Mouse (Mus musculus) gastrocnemius, adult 2 months (tissue): ENCODE measurements at regions not wholly inside any gene's neighbourhood (a gene's known extent, or its start where the extent isn't known, plus 50 kb on each side); places are given as distances from the start of the nearest gene placed in this dataset.
"Not testable (repeated sequence)": the region's sequence is repeated elsewhere in the genome, so short reads cannot be mapped to it uniquely, and the experiment has no call there.

Experiments used
- DNase-seq: peaks from one replicate; pipeline ENCODE4 v3.0.0; 2022
- H3K27ac ChIP-seq: fragments of 200-600 bp; 2 replicates; pipeline ENCODE4 v1.8.1; 2022; ENCODE audit warnings: mild to moderate bottlenecking
- H3K4me3 ChIP-seq: fragments of 200-600 bp; 2 replicates; pipeline ENCODE4 v1.8.1; 2022; ENCODE audit warnings: mild to moderate bottlenecking, moderate library complexity
- CTCF ChIP-seq: fragments of 200-600 bp; IDR thresholded peaks from 2 replicates; pipeline ENCODE4 v1.8.1; 2022; ENCODE audit warnings: antibody characterized with exemption, mild to moderate bottlenecking, moderate library complexity
- intact Hi-C: fragments of 180-260 bp; cut with DNase I; formaldehyde crosslinking; loops from one replicate; pipeline ENCODE4 v1.15.1; 2025

GRCm38 (mm10) chr14:16037771-16038170 is 211.3 kb upstream of the Ngly1 start:
- intact Hi-C loops = no loop called here

GRCm38 (mm10) chr14:16038336-16038735 is 210.7 kb upstream of the Ngly1 start:
- H3K4me3 ChIP-seq = no peak overlapping the region
- no peak overlapping the region for H3K27ac ChIP-seq
- no peak for TF ChIP-seq CTCF
- intact Hi-C loops = no loop called here
- DNase-seq = no peak

More at GRCm38 (mm10) chr14:16037771-16038170, 211.3 kb upstream of the Ngly1 start:
- TF ChIP-seq CTCF = no peak
- H3K27ac ChIP-seq = no peak overlapping the region
- DNase-seq = no peak
- H3K4me3 ChIP-seq = no peak overlapping the region

- intact Hi-C loops = no loop called here
- H3K4me3 ChIP-seq = no peak overlapping the region
- no peak for TF ChIP-seq CTCF
- DNase-seq = no peak
- H3K27ac ChIP-seq = no peak overlapping the region
These were observed 204.6 kb upstream of the Ngly1 start for GRCm38 (mm10) chr14:16044466-16044865.

- H3K27ac ChIP-seq, intact Hi-C loops, H3K4me3 ChIP-seq, DNase-seq: not testable (repeated sequence)
These were observed 176.5 kb upstream of the Ngly1 start for GRCm38 (mm10) chr14:16072534-16072933.

GRCm38 (mm10) chr14:16074089-16074488 is 175.0 kb upstream of the Ngly1 start:
- DNase-seq = no peak
- no peak overlapping the region for H3K27ac ChIP-seq
- intact Hi-C loops = no loop called here
- TF ChIP-seq CTCF = no peak
- no peak overlapping the region for H3K4me3 ChIP-seq

- intact Hi-C loops = no loop called here
- no peak for DNase-seq
- Histone ChIP-seq H3K27ac (no peak overlapping the region), H3K4me3 (no peak overlapping the region)
- no peak for TF ChIP-seq CTCF
These were observed 170.0 kb upstream of the Ngly1 start for GRCm38 (mm10) chr14:16079096-16079495.

GRCm38 (mm10) chr14:16087231-16087630 is 161.8 kb upstream of the Ngly1 start:
- intact Hi-C loops, H3K27ac ChIP-seq, DNase-seq, H3K4me3 ChIP-seq: not testable (repeated sequence)

- intact Hi-C loops = no loop called here
- Histone ChIP-seq H3K4me3 (no peak overlapping the region), H3K27ac (no peak overlapping the region)
- DNase-seq = no peak
- TF ChIP-seq CTCF = no peak
These were observed 156.5 kb upstream of the Ngly1 start for GRCm38 (mm10) chr14:16092391-16093132.

- H3K27ac ChIP-seq = no peak overlapping the region
- H3K4me3 ChIP-seq = no peak overlapping the region
- TF ChIP-seq CTCF = no peak
- intact Hi-C loops = no loop called here
- DNase-seq = no peak
These were observed 156.0 kb upstream of the Ngly1 start for GRCm38 (mm10) chr14:16093133-16093505.

- Histone ChIP-seq H3K4me3 (no peak overlapping the region), H3K27ac (no peak overlapping the region)
- intact Hi-C loops = no loop called here
- no peak for TF ChIP-seq CTCF
- DNase-seq = no peak
These were observed 139.7 kb upstream of the Ngly1 start for GRCm38 (mm10) chr14:16109414-16109813.

- Histone ChIP-seq H3K4me3 (no peak overlapping the region), H3K27ac (no peak overlapping the region)
- no peak for DNase-seq
- intact Hi-C loops = no loop called here
- TF ChIP-seq CTCF = no peak
These were observed 116.4 kb upstream of the Ngly1 start for GRCm38 (mm10) chr14:16132672-16133071.

GRCm38 (mm10) chr14:16133410-16133809 is 115.7 kb upstream of the Ngly1 start:
- intact Hi-C loops = no loop called here
- no peak for DNase-seq
- H3K4me3 ChIP-seq = no peak overlapping the region
- TF ChIP-seq CTCF = no peak
- no peak overlapping the region for H3K27ac ChIP-seq

- TF ChIP-seq CTCF = no peak
- no peak for DNase-seq
- Histone ChIP-seq H3K27ac (no peak overlapping the region), H3K4me3 (no peak overlapping the region)
- intact Hi-C loops = no loop called here
These were observed 112.9 kb upstream of the Ngly1 start for GRCm38 (mm10) chr14:16136187-16136586.

- Histone ChIP-seq H3K4me3 (no peak overlapping the region), H3K27ac (no peak overlapping the region)
- TF ChIP-seq CTCF = no peak
- intact Hi-C loops = no loop called here
- DNase-seq = no peak
These were observed 104.8 kb upstream of the Ngly1 start for GRCm38 (mm10) chr14:16144299-16144698.

GRCm38 (mm10) chr14:16146811-16147210 is 102.3 kb upstream of the Ngly1 start:
- no peak for DNase-seq
- intact Hi-C loops = no loop called here
- Histone ChIP-seq H3K27ac (no peak overlapping the region), H3K4me3 (no peak overlapping the region)
- no peak for TF ChIP-seq CTCF
